Mouse (Mus musculus) cerebellum, adult 2 months (tissue): ENCODE measurements around the gene Olfr963. TPM values are rescaled to one million over a fixed set of nuclear protein-coding genes. Genes with fewer than 3 reads are reported as not detected.

Experiments used
- DNase-seq, 2 experiments: peaks; one replicate each; pipeline ENCODE4 v3.0.0; 2021
- H3K27ac ChIP-seq: fragments of 200-500 bp; 2 replicates; pipeline ENCODE4 v1.5.1; 2012; ENCODE audit warnings: low read length, control low read depth, inconsistent platforms; ENCODE audit not compliant: insufficient read depth
- H3K27me3 ChIP-seq: fragments of 200-500 bp; 2 replicates; pipeline ENCODE4 v1.6.1; 2012; ENCODE audit warnings: inconsistent platforms, mild to moderate bottlenecking, low read length, moderate library complexity; ENCODE audit not compliant: control insufficient read depth, insufficient read depth
- H3K4me1 ChIP-seq: fragments of 200-500 bp; 2 replicates; pipeline ENCODE4 v1.6.1; 2011; ENCODE audit warnings: low read length; ENCODE audit not compliant: control insufficient read depth, insufficient read depth
- H3K4me3 ChIP-seq: fragments of 200-500 bp; replicated peaks from 2 replicates; pipeline ENCODE3; 2011; ENCODE audit warnings: mild to moderate bottlenecking, low read depth, low read length, control low read depth; ENCODE audit not compliant: insufficient read depth
- CTCF ChIP-seq: fragments of 200-500 bp; IDR thresholded peaks from 2 replicates; pipeline ENCODE4 v1.5.1; 2011; ENCODE audit warnings: low read depth, mild to moderate bottlenecking, control low read depth, low read length, moderate library complexity, borderline replicate concordance; ENCODE audit not compliant: insufficient read depth
- POLR2A ChIP-seq: fragments of 200-500 bp; IDR thresholded peaks from 2 replicates; pipeline ENCODE4 v1.6.1; 2011; ENCODE audit warnings: low read length, control low read depth, borderline replicate concordance; ENCODE audit not compliant: insufficient read depth
- WGBS: fragments of 180-500 bp; shearing (Covaris S2); methylation state at CpG from one replicate; pipeline ENCODE4 v1.1.7; 2018; 5-methylcytosine and 5-hydroxymethylcytosine counted together
- polyA plus RNA-seq: library from polyadenylated mRNA; depleted of rRNA; stranded (reverse); fragments of >200 nt; gene quantifications from 2 replicates; pipeline ENCODE4 v1.2.3, GENCODE M21; 2012; rRNA removed

The Olfr963 gene
- polyA plus RNA-seq = not detected in 2 replicates

DNA sequence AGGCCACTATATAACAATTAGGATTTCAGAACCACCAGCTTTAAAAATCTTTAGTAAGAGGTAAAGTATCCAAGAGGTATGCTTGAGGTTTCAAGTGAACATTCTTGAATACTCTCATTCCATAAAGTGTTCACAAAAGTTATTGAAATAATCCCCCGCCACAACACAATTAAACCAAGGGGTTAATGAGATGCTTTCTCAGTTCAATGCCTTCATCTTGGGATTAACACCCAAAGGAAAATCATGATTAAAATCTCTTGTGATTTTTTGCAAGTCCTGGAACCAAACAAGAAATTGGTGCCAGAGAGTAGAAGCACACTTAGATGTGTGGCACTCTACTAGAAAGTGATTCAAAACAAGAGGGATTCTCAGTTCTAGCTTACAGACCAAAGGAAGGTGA lies at the start of gene Olfr963:
Gene Olfr963 (plus strand): TSS at position 301 of the 400 bp plus-strand sequence.
- Histone ChIP-seq H3K4me3 (no peak within 1 kb of the TSS), H3K27me3 (no peaks in the 10 kb centered on the region), H3K4me1 (no peaks in the 10 kb centered on the region), H3K27ac (no peak within 1 kb of the TSS)
- no peak for DNase-seq
- TF ChIP-seq CTCF (no peak), POLR2A (no peak)
- 84% methylated on average over 1 of the region's 1 CpGs for WGBS

DNA sequence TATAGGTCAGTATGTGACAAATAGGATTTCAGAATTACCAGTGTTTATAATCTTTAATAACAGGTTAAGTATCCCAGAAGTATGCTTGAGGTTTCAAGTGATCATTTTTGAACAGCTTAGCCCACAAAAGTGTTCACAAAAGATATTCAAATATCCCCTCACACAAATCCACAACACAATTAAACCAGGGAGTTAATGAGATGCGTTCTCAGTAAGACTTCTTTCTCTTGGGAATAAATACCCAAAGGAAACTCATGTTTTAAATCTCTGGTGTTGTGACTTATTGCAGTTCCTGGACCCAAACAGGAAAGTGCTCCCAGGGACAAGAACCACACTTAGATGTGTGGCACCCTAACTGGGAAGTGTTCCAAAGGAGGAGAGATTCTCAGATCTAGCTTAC lies 45.9 kb upstream of the Olfr963 start, which contains the start of gene Olfr960:
Gene Olfr960 (plus strand): TSS at position 301 of the 400 bp plus-strand sequence.
- Histone ChIP-seq H3K27ac (no peak within 1 kb of the TSS), H3K4me3 (no peak within 1 kb of the TSS), H3K4me1 (no peaks in the 10 kb centered on the region), H3K27me3 (no peaks in the 10 kb centered on the region)
- DNase-seq = no peak
- WGBS = 78% methylated on average over 1 of the region's 1 CpGs
- TF ChIP-seq POLR2A (no peak), CTCF (no peak)

DNA sequence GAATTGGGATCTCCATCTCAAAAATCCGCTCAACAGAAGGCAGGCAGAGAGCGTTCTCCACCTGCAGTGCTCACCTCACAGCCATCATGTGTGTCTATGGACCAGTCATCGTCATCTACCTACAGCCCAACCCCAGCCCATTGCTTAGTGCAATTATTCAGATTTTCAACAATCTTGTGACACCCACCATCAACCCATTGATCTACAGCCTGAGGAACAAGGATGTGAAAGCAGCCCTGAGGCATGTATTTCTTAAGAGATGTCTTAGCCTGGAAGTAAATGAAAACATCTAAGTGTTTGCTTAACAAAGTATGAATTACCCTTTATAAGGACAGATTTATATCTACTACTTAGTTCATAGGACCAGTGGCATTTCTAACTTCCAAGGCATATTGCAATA lies 43.2 kb upstream of the Olfr963 start:
- TF ChIP-seq POLR2A = no peak
- no peak for TF ChIP-seq CTCF
- WGBS = 91% methylated on average over 3 of the region's 3 CpGs
- no peak for DNase-seq
- no peak overlapping the region for H3K27ac ChIP-seq
- H3K4me3 ChIP-seq = no peak overlapping the region
- H3K4me1 ChIP-seq = no peaks in the 10 kb centered on the region
- no peaks in the 10 kb centered on the region for H3K27me3 ChIP-seq

DNA sequence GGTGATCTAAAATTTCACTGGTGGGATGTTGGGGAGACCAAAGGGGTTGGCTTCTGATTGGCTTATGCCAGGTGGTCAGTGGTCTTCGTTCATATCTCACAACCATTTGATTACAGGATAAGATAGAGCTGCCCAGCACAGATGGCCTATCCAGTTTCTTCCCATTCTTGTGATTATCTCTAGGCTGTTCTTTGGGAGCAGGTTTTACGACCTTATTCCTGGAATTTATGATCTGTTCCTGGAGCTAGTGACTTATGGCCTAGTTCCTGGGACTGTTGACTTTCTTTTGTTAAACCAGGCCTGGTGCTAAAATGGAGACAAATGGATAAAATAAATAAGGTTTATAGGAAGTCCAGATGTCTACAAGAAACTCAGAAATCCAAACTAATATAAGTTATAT lies 42.3 kb upstream of the Olfr963 start:
- TF ChIP-seq POLR2A (no peak), CTCF (no peak)
- DNase-seq = no peak
- Histone ChIP-seq H3K27ac (no peak overlapping the region), H3K4me3 (no peak overlapping the region), H3K27me3 (no peaks in the 10 kb centered on the region), H3K4me1 (no peaks in the 10 kb centered on the region)
- WGBS = 87% methylated on average over 2 of the region's 2 CpGs

DNA sequence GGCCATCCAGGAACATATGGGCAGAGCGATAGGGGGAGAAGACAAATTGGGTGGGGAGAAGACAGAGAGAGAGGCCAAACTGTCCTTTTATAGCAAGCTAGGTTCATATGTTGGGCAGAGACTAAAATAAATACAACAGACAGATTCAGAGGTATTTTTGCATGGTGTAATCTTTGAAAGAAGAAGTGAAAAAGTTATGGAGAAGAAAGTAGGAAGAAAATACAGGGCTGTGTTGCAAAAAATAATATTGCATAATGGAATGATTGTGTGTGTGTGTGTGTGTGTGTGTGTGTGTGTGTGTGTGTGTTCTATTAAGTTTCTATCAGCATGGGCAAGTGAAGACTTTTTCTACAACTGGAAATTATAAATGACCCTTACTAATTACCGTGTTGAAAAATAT lies 37.9 kb upstream of the Olfr963 start:
- H3K27ac ChIP-seq = no peak overlapping the region
- no peak overlapping the region for H3K4me3 ChIP-seq
- TF ChIP-seq POLR2A (no peak), CTCF (no peak)
- no peak for DNase-seq
- no peaks in the 10 kb centered on the region for H3K4me1 ChIP-seq
- WGBS = 91% methylated on average over 2 of the region's 2 CpGs
- H3K27me3 ChIP-seq = no peaks in the 10 kb centered on the region

DNA sequence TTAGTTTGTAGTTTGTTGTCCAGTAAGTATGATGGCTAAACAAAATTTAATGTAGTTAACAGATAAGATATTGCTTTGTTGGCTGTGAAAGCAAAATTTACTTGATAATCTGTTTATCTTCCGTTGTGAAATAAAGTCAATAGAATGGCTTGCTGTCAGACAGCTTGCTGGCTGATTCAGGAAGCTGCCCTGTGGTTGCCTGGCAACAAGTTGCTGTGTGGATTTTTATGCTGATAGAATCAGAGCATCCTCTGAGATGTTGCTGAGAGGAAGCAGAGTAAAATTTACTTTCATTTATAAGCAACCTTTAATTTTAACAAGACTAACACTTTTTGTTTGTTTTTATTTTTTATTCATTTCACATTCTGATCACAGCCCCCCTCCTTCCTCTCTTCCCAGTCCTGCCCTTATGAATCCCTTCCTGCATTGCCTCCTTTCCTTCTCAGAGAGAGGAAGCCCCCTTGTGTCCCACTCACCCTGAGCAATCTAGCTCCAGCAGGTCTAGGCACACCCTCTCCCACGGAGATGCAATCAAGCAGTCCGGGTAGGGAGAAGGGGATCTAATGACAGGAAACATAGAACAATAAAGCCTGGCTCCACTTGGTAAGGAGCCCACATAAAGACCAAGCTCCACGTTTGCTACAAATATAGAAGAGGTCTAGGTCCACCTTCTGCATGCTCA lies 33.0 kb upstream of the Olfr963 start:
- no peak overlapping the region for H3K27ac ChIP-seq
- H3K4me3 ChIP-seq = no peak overlapping the region
- H3K4me1 ChIP-seq = no peaks in the 10 kb centered on the region
- TF ChIP-seq POLR2A (no peak), CTCF (no peak)
- H3K27me3 ChIP-seq = no peaks in the 10 kb centered on the region
- 6% methylated on average over 4 of the region's 4 CpGs for WGBS
- DNase-seq = no peak

DNA sequence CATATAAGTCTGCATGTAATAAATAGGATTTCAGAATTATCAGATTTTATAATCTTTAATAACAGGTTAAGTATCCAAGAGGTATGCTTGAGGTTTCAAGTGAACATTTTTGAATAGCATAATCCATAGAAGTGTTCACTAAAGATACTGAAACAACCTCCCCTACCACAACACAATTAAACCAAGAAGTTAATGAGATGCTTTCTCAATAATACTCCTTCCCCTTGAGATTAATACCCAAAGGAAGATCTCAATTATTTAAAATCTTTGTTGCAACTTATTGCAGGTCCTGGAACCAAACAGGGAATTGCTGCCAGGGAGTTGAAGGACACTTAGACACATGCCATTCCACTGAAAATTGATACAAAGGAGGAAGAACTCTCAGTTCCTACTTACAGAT lies 22.2 kb upstream of the Olfr963 start, which contains the start of gene Olfr961:
Gene Olfr961 (plus strand): TSS at position 301 of the 400 bp plus-strand sequence.
- no peak for DNase-seq
- Histone ChIP-seq H3K27me3 (no peaks in the 10 kb centered on the region), H3K27ac (no peak within 1 kb of the TSS), H3K4me3 (no peak within 1 kb of the TSS), H3K4me1 (no peaks in the 10 kb centered on the region)
- no peak for TF ChIP-seq POLR2A
- no peak for TF ChIP-seq CTCF

DNA sequence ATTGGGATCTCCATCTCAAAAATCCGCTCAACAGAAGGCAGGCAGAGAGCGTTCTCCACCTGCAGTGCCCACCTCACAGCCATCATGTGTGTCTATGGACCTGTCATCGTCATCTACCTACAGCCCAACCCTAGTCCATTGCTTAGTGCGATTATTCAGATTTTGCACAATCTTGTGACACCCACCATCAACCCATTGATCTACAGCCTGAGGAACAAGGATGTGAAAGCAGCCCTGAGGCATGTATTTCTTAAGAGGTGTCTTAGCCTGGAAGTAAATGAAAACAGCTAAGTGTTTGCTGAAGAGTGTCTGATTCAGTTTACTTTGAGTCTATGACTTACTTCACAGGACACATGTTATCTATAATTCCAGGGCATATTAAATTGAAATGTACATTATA lies 19.6 kb upstream of the Olfr963 start:
- H3K27ac ChIP-seq = no peak overlapping the region
- no peaks in the 10 kb centered on the region for H3K4me1 ChIP-seq
- no peak overlapping the region for H3K4me3 ChIP-seq
- no peak for TF ChIP-seq POLR2A
- TF ChIP-seq CTCF = no peak
- 94% methylated on average over 4 of the region's 4 CpGs for WGBS
- H3K27me3 ChIP-seq = no peaks in the 10 kb centered on the region
- DNase-seq = no peak

DNA sequence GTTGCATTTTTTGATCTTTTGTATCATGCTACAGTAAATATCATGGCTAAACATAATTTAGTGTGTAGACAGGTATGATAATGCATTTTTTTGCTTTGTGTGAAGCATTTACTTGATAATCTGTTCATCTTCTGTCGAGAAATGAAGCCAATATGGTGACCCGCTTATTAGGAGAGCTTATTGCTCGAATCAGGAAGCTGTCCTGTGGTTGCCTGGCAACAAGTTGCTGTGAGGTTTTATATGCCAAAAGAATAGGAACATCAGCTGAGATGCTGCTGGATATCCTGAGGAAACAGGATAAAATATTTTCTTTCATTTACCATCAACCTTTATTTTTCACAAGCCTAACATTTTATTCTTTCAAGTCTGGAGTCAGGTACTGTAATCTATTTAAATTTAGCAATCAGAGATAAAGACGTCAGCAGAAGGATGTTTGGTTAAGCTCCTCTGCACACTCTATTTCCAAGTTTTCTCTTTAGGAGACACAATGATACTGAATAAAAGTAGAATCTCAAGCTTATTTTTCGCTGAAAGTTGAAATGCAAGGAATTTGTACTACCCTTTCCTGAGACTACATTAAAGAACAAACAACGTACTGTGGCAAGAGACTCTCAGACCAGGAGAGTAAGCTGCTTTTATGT lies 12.1 kb upstream of the Olfr963 start:
- TF ChIP-seq CTCF (no peak), POLR2A (no peak)
- H3K4me3 ChIP-seq = no peak overlapping the region
- no peak for DNase-seq
- H3K27ac ChIP-seq = no peak overlapping the region
- no peaks in the 10 kb centered on the region for H3K4me1 ChIP-seq
- 45% methylated on average over 6 of the region's 6 CpGs for WGBS
- no peaks in the 10 kb centered on the region for H3K27me3 ChIP-seq
